Mouse (Mus musculus): ENCODE data around the gene Adgrf5. TPM values are rescaled to one million over a fixed set of nuclear protein-coding genes. Genes with fewer than 3 reads are reported as not detected.
A peak's percentile ranks its signal among the peaks of the same experiment; 100 is the strongest.
"Not testable (repeated sequence)": the region's sequence is repeated elsewhere in the genome, so short reads cannot be mapped to it uniquely, and the experiment has no call there.

Adgrf5 gene
- polyA plus RNA-seq (2015; fragmentation: Nextera tagmentation; extraction: Ambion mirVana): 7.3 and 9.4 TPM in 2 replicates

DNA sequence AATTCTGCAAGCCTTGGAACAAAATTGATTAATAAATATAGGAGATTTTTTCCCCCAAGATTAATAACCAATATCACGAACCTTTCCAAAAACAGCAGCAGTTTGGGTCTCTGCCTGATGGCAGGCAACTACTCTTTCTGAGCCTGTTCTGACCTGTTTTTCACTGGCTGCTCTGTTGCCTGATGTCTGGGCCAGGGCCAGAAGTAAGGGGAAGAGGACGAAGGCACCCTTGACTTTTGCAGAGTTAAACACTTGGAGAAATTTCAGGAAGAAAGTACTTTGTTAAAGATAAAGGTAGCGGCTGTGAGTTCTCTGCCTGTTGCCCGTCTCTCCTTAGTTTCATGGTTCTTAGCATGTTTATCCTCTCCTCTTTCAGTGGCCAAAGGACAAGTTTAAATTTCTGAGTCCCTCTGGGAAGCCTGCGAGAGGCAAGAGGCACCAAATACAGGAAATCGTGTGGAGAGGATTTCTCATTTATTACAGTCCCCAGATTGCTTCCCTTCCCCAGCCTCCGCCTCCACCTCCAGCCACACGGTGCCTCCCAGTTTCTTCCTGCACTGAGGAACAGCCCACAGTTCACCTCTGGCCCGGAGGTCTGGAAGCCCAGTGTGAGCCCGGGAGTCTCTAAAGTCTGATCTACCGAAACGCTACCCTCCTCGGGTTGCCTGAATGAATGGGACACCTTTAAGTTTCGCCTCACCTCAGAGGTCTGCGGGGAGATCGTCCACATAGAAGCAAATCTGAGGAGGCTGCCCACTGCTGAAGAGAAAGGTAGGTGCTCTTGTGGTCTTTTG is at the start of gene Adgrf5:
Adgrf5 (plus strand) TSS at position 626 of the 794 bp plus-strand sequence.
- no peak for ATAC-seq (ENCODE audit: low FRiP score)
- Histone ChIP-seq H3K9me3 (replicated peaks) (no peaks in the 10 kb centered on the region), H3K4me3 (replicated peaks) (peak within 1 kb of the TSS; percentile 21), H3K27ac (replicated peaks) (0 out of 2 replicates have a peak within 1 kb of the TSS, but pooled peaks have one; percentile 7), H3K36me3 (no peaks in the 10 kb centered on the region), H3K4me1 (peaks cover 6% of the 10 kb centered on the region), H3K9ac (replicated peaks) (no peak within 1 kb of the TSS), H3K27me3 (replicated peaks) (no peaks in the 10 kb centered on the region), H3K4me2 (peak within 1 kb of the TSS; percentile 17; the same call in 1 of the 2 replicates)
- WGBS: 63% methylated on average over 16 of the region's 16 CpGs

DNA sequence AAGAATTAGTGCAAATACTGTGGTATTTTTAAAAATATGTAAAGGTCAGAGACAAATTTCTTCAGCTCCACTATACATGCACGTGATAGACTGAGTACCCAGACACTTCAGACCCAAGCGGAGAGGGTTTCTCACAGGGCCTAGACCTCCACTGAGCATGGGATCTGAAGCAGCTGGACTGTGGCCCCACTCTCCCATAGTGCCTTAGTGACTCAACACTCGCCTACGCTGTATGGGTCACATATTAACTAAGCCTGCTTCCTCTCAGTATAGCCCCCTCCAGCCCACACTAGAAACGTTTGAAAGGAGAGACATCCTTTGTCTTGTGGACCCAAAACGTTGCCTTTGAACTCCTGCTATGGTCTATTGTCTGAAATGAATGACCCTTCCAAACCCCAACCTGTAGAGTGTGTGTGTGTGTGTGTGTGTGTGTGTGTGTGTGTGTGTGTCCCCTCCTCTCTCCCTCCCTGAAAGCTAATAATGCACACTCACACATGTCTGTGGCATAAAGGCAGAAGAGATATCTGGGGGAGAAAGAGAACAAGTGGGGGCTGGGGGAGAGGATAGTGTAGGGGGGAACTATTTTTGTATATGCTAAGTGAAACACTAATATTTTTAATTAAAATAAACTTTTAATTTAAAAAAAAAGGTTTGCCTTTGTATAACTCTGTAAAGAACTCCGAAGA is 34.1 kb upstream of the Adgrf5 start:
- no peaks in the 10 kb centered on the region for H3K9me3 ChIP-seq (replicated peaks)
- H3K27me3 ChIP-seq (replicated peaks): no peaks in the 10 kb centered on the region
- H3K4me2 ChIP-seq: peak overlapping the region; percentile 64
- WGBS: 37% methylated on average over 7 of the region's 7 CpGs
- H3K4me1 ChIP-seq: peaks cover 10% of the 10 kb centered on the region
- no peak overlapping the region for H3K9ac ChIP-seq (replicated peaks)
- no peaks in the 10 kb centered on the region for H3K36me3 ChIP-seq
- no peak overlapping the region for H3K27ac ChIP-seq (replicated peaks)
- H3K4me3 ChIP-seq (replicated peaks): no peak overlapping the region
- no peak; the same call in 1 of the 2 replicates for ATAC-seq (ENCODE audit: low FRiP score)

GRCm38 (mm10) chr17:43326726-43327700 is 33.2 kb upstream of the Adgrf5 start:
- H3K27me3 ChIP-seq (replicated peaks): no peaks in the 10 kb centered on the region
- 12% methylated on average over 29 of the region's 29 CpGs for WGBS

DNA sequence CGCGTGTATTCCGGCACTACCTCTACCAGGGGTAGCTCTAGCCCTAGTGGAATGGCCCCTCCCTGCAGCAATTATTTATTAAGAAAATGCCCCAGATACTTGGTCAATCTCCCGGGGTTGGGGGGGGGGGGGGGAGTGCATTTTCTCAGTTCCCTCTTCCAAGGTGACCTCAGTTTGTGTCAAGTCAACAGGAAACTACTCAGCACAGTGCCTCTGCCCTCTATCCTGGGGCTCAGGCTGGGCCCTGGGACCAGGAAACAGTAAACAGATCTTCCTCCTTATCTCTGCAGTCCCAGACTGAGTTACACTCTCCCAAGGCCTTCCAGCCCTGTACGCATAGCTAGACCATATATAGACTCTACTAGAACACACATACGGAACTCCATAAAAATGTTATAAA is 32.4 kb upstream of the Adgrf5 start:
- Histone ChIP-seq H3K27ac (replicated peaks) (no peak overlapping the region), H3K4me2 (no peak overlapping the region), H3K9me3 (replicated peaks) (no peaks in the 10 kb centered on the region), H3K4me3 (replicated peaks) (no peak overlapping the region), H3K9ac (replicated peaks) (no peak overlapping the region), H3K36me3 (no peaks in the 10 kb centered on the region), H3K27me3 (replicated peaks) (no peaks in the 10 kb centered on the region), H3K4me1 (peaks cover 16% of the 10 kb centered on the region)
- no peak for ATAC-seq (ENCODE audit: low FRiP score)
- WGBS: 78% methylated on average over 6 of the region's 6 CpGs

More at GRCm38 (mm10) chr17:43326726-43327700, 33.2 kb upstream of the Adgrf5 start:
- Histone ChIP-seq H3K4me1 (peaks cover 10% of the 10 kb centered on the region), H3K9ac (replicated peaks) (peak overlapping the region; percentile 36), H3K4me3 (replicated peaks) (peak overlapping the region; percentile 32), H3K4me2 (peak overlapping the region; percentile 64), H3K9me3 (replicated peaks) (no peaks in the 10 kb centered on the region), H3K27ac (replicated peaks) (peak overlapping the region; percentile 61; the same call in 1 of the 2 replicates), H3K36me3 (no peaks in the 10 kb centered on the region)
- peak; percentile 95 for ATAC-seq (ENCODE audit: low FRiP score)

- Histone ChIP-seq H3K27ac (replicated peaks) (no peak overlapping the region), H3K9me3 (replicated peaks) (no peaks in the 10 kb centered on the region), H3K9ac (replicated peaks) (no peak overlapping the region), H3K27me3 (replicated peaks) (no peaks in the 10 kb centered on the region), H3K36me3 (no peaks in the 10 kb centered on the region), H3K4me2 (no peak overlapping the region), H3K4me1 (peaks cover 16% of the 10 kb centered on the region), H3K4me3 (replicated peaks) (no peak overlapping the region)
- no peak for ATAC-seq (ENCODE audit: low FRiP score)
- WGBS: 87% methylated on average over 4 of the region's 4 CpGs
These were observed 31.0 kb upstream of the Adgrf5 start for GRCm38 (mm10) chr17:43329216-43329615.

DNA sequence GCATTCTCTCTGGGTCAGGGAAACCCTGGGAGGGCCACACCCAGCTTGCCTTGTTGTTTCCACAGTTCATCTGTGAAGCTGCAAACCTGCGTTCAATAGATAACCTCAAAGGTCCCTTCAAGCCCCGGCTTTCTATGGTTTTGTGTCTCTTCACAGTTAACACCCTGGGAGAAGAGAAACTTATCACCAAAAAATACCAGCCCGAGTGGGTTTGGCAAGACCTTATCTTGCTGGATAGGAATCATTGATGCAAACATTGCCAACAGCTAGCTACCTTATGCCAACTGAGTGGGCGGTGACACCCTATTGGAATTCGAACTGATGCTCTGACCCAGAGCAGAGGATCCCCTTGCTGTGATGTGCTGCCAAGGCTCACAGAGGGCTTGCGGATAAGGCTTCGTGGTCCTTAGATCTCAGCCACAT is 30.5 kb upstream of the Adgrf5 start:
- H3K27ac ChIP-seq (replicated peaks): no peak overlapping the region
- H3K27me3 ChIP-seq (replicated peaks): no peaks in the 10 kb centered on the region
- no peak overlapping the region for H3K4me2 ChIP-seq
- H3K4me1 ChIP-seq: peaks cover 16% of the 10 kb centered on the region
- H3K36me3 ChIP-seq: no peaks in the 10 kb centered on the region
- H3K9me3 ChIP-seq (replicated peaks): no peaks in the 10 kb centered on the region
- 83% methylated on average over 7 of the region's 7 CpGs for WGBS
- no peak for ATAC-seq (ENCODE audit: low FRiP score)
- H3K4me3 ChIP-seq (replicated peaks): no peak overlapping the region
- no peak overlapping the region for H3K9ac ChIP-seq (replicated peaks)

GRCm38 (mm10) chr17:43332686-43333085 is 27.6 kb upstream of the Adgrf5 start:
- H3K4me1 ChIP-seq: peaks cover 6% of the 10 kb centered on the region; the same call in 1 of the 2 replicates
- WGBS: 26% methylated on average over 5 of the region's 5 CpGs
- no peak overlapping the region for H3K27ac ChIP-seq (replicated peaks)
- H3K4me2 ChIP-seq: no peak overlapping the region
- no peaks in the 10 kb centered on the region for H3K9me3 ChIP-seq (replicated peaks)
- H3K4me3 ChIP-seq (replicated peaks): no peak overlapping the region
- no peak for ATAC-seq (ENCODE audit: low FRiP score)
- no peaks in the 10 kb centered on the region for H3K36me3 ChIP-seq
- no peaks in the 10 kb centered on the region for H3K27me3 ChIP-seq (replicated peaks)
- H3K9ac ChIP-seq (replicated peaks): no peak overlapping the region

DNA sequence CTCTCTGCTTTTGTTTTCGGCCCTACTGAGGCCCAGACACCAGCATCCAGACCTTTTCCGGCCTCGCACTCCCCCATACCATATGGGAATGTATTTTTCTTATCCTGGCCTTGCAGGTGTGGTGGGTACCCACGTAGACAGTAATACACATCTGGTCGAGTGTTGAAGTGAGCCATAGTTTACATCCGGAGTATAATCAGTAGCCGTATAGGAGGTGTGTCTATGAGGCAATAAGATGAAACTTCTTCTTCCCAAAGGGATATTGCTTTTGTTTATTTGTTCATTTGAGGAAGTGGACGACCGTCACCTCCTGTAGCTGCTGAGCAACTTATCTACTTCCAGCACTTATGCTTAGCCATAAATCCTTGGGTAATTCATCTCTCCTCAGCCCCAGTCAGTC is 26.2 kb upstream of the Adgrf5 start:
- WGBS: 62% methylated on average over 9 of the region's 9 CpGs
- H3K27me3 ChIP-seq (replicated peaks): no peaks in the 10 kb centered on the region
- no peak overlapping the region for H3K4me2 ChIP-seq
- no peak for ATAC-seq (ENCODE audit: low FRiP score)
- H3K9ac ChIP-seq (replicated peaks): no peak overlapping the region
- no peaks in the 10 kb centered on the region for H3K36me3 ChIP-seq
- H3K4me3 ChIP-seq (replicated peaks): no peak overlapping the region
- H3K9me3 ChIP-seq (replicated peaks): no peaks in the 10 kb centered on the region
- no peak overlapping the region for H3K27ac ChIP-seq (replicated peaks)
- 0 out of 2 replicates have a peak, but pooled peaks cover 6% of the 10 kb centered on the region for H3K4me1 ChIP-seq

- no peak for ATAC-seq (ENCODE audit: low FRiP score)
These were observed 22.6 kb upstream of the Adgrf5 start for GRCm38 (mm10) chr17:43337643-43338042.

DNA sequence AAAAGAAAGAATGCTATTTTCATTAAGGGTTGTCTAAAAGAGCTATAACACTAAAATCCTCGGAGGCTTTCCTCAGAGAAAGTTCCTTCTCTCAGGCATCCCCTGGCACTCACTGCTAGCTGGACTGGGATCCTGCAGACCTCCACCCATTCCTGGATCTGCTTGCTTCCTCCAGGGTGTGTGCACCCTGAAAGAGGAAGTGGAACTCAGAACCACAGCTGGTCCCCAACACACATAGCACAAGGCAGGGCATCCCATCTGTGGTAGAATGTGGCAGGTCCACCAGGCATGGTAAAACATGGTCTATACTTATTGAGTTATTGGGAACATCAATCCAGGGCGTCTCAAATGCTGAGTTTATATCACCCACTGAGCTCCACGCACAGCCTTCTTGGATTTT is 22.0 kb upstream of the Adgrf5 start:
- H3K27ac ChIP-seq (replicated peaks): no peak overlapping the region
- no peaks in the 10 kb centered on the region for H3K9me3 ChIP-seq (replicated peaks)
- H3K4me2 ChIP-seq: no peak overlapping the region
- ATAC-seq (ENCODE audit: low FRiP score): no peak
- H3K4me1 ChIP-seq: no peaks in the 10 kb centered on the region
- no peak overlapping the region for H3K4me3 ChIP-seq (replicated peaks)
- WGBS: 89% methylated on average over 3 of the region's 3 CpGs
- no peaks in the 10 kb centered on the region for H3K36me3 ChIP-seq
- H3K9ac ChIP-seq (replicated peaks): no peak overlapping the region
- H3K27me3 ChIP-seq (replicated peaks): no peaks in the 10 kb centered on the region

More at GRCm38 (mm10) chr17:43337643-43338042, 22.6 kb upstream of the Adgrf5 start:
- 86% methylated on average over 2 of the region's 2 CpGs for WGBS
- Histone ChIP-seq H3K27me3 (replicated peaks) (no peaks in the 10 kb centered on the region), H3K4me2 (no peak overlapping the region), H3K36me3 (no peaks in the 10 kb centered on the region), H3K9me3 (replicated peaks) (no peaks in the 10 kb centered on the region), H3K9ac (replicated peaks) (no peak overlapping the region), H3K4me3 (replicated peaks) (no peak overlapping the region), H3K27ac (replicated peaks) (no peak overlapping the region), H3K4me1 (0 out of 2 replicates have a peak, but pooled peaks cover 1% of the 10 kb centered on the region)

- H3K9me3 ChIP-seq (replicated peaks); H3K36me3 ChIP-seq; ATAC-seq (ENCODE audit: low FRiP score); H3K27me3 ChIP-seq (replicated peaks); H3K9ac ChIP-seq (replicated peaks); H3K27ac ChIP-seq (replicated peaks); H3K4me2 ChIP-seq; H3K4me1 ChIP-seq; H3K4me3 ChIP-seq (replicated peaks): not testable (repeated sequence)
- 89% methylated on average over 2 of the region's 2 CpGs for WGBS
These were observed 13.8 kb upstream of the Adgrf5 start for GRCm38 (mm10) chr17:43346499-43346898.
